Mouse (Mus musculus) lung, embryonic 16.5 days (tissue): ENCODE data around the gene Mme. TPM values are rescaled to one million over a fixed set of nuclear protein-coding genes. Genes with fewer than 3 reads are reported as not detected.

Source experiments
- ATAC-seq: fragments of 200-750 bp; cut with Nextera tagmentation; 2 replicates; pipeline ENCODE4 v1.8.0; 2017; ENCODE audit warnings: low read depth, mild to moderate bottlenecking, moderate library complexity
- H3K27ac ChIP-seq: fragments of 300-500 bp; sonication (generic); 2 replicates; pipeline ENCODE4 v1.5.1; 2014; ENCODE audit warnings: mild to moderate bottlenecking, control low read depth, low read length
- H3K27me3 ChIP-seq: fragments of 300-500 bp; sonication (generic); 2 replicates; pipeline ENCODE4 v1.6.1; 2014; ENCODE audit warnings: low read depth, low read length, mixed read lengths; ENCODE audit not compliant: control insufficient read depth, insufficient read depth
- H3K36me3 ChIP-seq: fragments of 300-500 bp; sonication (generic); 2 replicates; pipeline ENCODE4 v1.6.1; 2014; ENCODE audit warnings: low read length; ENCODE audit not compliant: control insufficient read depth, insufficient read depth
- H3K4me1 ChIP-seq: fragments of 300-500 bp; sonication (generic); replicated peaks from 2 replicates; pipeline ENCODE4 v1.6.1; 2014; ENCODE audit warnings: low read length, mixed read lengths; ENCODE audit not compliant: control insufficient read depth, insufficient read depth
- H3K4me2 ChIP-seq: fragments of 300-500 bp; sonication (generic); 2 replicates; pipeline ENCODE4 v1.6.1; 2014; ENCODE audit warnings: low read depth, low read length, control low read depth
- H3K4me3 ChIP-seq: fragments of 300-500 bp; sonication (generic); 2 replicates; pipeline ENCODE4 v1.5.1; 2014; ENCODE audit warnings: mild to moderate bottlenecking, low read length, control low read depth
- H3K9ac ChIP-seq: fragments of 300-500 bp; sonication (generic); 2 replicates; pipeline ENCODE4 v1.6.1; 2014; ENCODE audit warnings: low read length, control low read depth
- H3K9me3 ChIP-seq: fragments of 300-500 bp; sonication (generic); 2 replicates; pipeline ENCODE4 v1.6.1; 2016; ENCODE audit warnings: low read length; ENCODE audit not compliant: control insufficient read depth
- WGBS: fragments of 180-500 bp; shearing (Covaris S2); extraction: QIAGEN DNeasy Blood & Tissue Kit; methylation state at CpG from one replicate; pipeline ENCODE4 v1.1.7; 2014; 5-methylcytosine and 5-hydroxymethylcytosine counted together
- polyA plus RNA-seq: library from polyadenylated mRNA; unstranded; fragments of >200 nt; fragmentation: Nextera tagmentation; extraction: Ambion mirVana; gene quantifications from 2 replicates; pipeline ENCODE4 v1.2.1, GENCODE M21; 2015

The Mme gene
- polyA plus RNA-seq, 1 experiment from 2014 or later, result 7.3 TPM

GRCm38 (mm10) chr3:63390774-63391173 is 149.4 kb downstream of the Mme start:
- Histone ChIP-seq H3K27me3 (no peaks in the 10 kb centered on the region), H3K4me3 (no peak overlapping the region), H3K9me3 (no peaks in the 10 kb centered on the region), H3K4me1 (no peaks in the 10 kb centered on the region), H3K27ac (no peak overlapping the region), H3K9ac (no peak overlapping the region), H3K36me3 (no peaks in the 10 kb centered on the region), H3K4me2 (no peak overlapping the region)
- WGBS, result 46% methylated on average over 2 of the region's 2 CpGs
- ATAC-seq, result peak; percentile 55; the same call in 1 of the 2 replicates

GRCm38 (mm10) chr3:63391348-63391747 is 150.0 kb downstream of the Mme start:
- peak; percentile 93 for ATAC-seq
- Histone ChIP-seq H3K9me3 (no peaks in the 10 kb centered on the region), H3K27me3 (no peaks in the 10 kb centered on the region), H3K27ac (no peak overlapping the region), H3K4me2 (no peak overlapping the region), H3K36me3 (no peaks in the 10 kb centered on the region), H3K4me1 (no peaks in the 10 kb centered on the region), H3K4me3 (no peak overlapping the region), H3K9ac (no peak overlapping the region)
- WGBS, result 41% methylated on average over 2 of the region's 2 CpGs

- Histone ChIP-seq H3K27me3 (no peaks in the 10 kb centered on the region), H3K9ac (no peak overlapping the region), H3K4me1 (no peaks in the 10 kb centered on the region), H3K4me2 (no peak overlapping the region), H3K4me3 (no peak overlapping the region), H3K36me3 (no peaks in the 10 kb centered on the region), H3K9me3 (no peaks in the 10 kb centered on the region), H3K27ac (peak overlapping the region; percentile 43)
- peak; percentile 79 for ATAC-seq
- WGBS, result 56% methylated on average over 4 of the region's 4 CpGs
These were observed 153.1 kb downstream of the Mme start for GRCm38 (mm10) chr3:63394424-63394941.

GRCm38 (mm10) chr3:63398171-63398570 is 156.8 kb downstream of the Mme start:
- ATAC-seq, result no peak
- Histone ChIP-seq H3K9ac (no peak overlapping the region), H3K4me2 (no peak overlapping the region), H3K27ac (no peak overlapping the region), H3K4me1 (no peaks in the 10 kb centered on the region), H3K27me3 (no peaks in the 10 kb centered on the region), H3K36me3 (no peaks in the 10 kb centered on the region), H3K9me3 (no peaks in the 10 kb centered on the region), H3K4me3 (no peak overlapping the region)
- WGBS, result 39% methylated on average over 4 of the region's 4 CpGs

GRCm38 (mm10) chr3:63406438-63406837 is 165.1 kb downstream of the Mme start:
- no peak overlapping the region for H3K4me3 ChIP-seq
- 62% methylated on average over 3 of the region's 3 CpGs for WGBS
- no peaks in the 10 kb centered on the region for H3K9me3 ChIP-seq
- H3K27me3 ChIP-seq, result no peaks in the 10 kb centered on the region
- no peak overlapping the region for H3K4me2 ChIP-seq
- H3K36me3 ChIP-seq, result no peaks in the 10 kb centered on the region
- peak; percentile 88 for ATAC-seq
- H3K4me1 ChIP-seq, result no peaks in the 10 kb centered on the region
- H3K27ac ChIP-seq, result no peak overlapping the region
- no peak overlapping the region for H3K9ac ChIP-seq

GRCm38 (mm10) chr3:63411006-63411405 is 169.7 kb downstream of the Mme start:
- H3K27me3 ChIP-seq, result no peaks in the 10 kb centered on the region

GRCm38 (mm10) chr3:63412220-63412937 is 171.0 kb downstream of the Mme start:
- Histone ChIP-seq H3K36me3 (no peaks in the 10 kb centered on the region), H3K27ac (no peak overlapping the region), H3K27me3 (no peaks in the 10 kb centered on the region), H3K4me3 (no peak overlapping the region), H3K4me2 (no peak overlapping the region), H3K9me3 (no peaks in the 10 kb centered on the region), H3K4me1 (no peaks in the 10 kb centered on the region), H3K9ac (no peak overlapping the region)
- peak; percentile 75; the same call in 1 of the 2 replicates for ATAC-seq
- WGBS, result 48% methylated on average over 6 of the region's 6 CpGs

More at GRCm38 (mm10) chr3:63411006-63411405, 169.7 kb downstream of the Mme start:
- ATAC-seq, result no peak
- Histone ChIP-seq H3K4me3 (no peak overlapping the region), H3K4me2 (no peak overlapping the region), H3K27ac (no peak overlapping the region), H3K9me3 (no peaks in the 10 kb centered on the region), H3K36me3 (no peaks in the 10 kb centered on the region), H3K4me1 (no peaks in the 10 kb centered on the region), H3K9ac (no peak overlapping the region)
- WGBS, result 88% methylated on average over 4 of the region's 4 CpGs

- no peaks in the 10 kb centered on the region for H3K36me3 ChIP-seq
- 45% methylated on average over 6 of the region's 6 CpGs for WGBS
- peak overlapping the region; percentile 21; the same call in 1 of the 2 replicates for H3K27ac ChIP-seq
- H3K9me3 ChIP-seq, result no peaks in the 10 kb centered on the region
- no peaks in the 10 kb centered on the region for H3K27me3 ChIP-seq
- no peak for ATAC-seq
- no peak overlapping the region for H3K4me3 ChIP-seq
- H3K4me1 ChIP-seq, result no peaks in the 10 kb centered on the region
- no peak overlapping the region for H3K9ac ChIP-seq
- H3K4me2 ChIP-seq, result no peak overlapping the region
These were observed 171.9 kb downstream of the Mme start for GRCm38 (mm10) chr3:63413046-63413911.

GRCm38 (mm10) chr3:63417284-63417683 is 175.9 kb downstream of the Mme start:
- H3K9me3 ChIP-seq, result no peaks in the 10 kb centered on the region
- no peak for ATAC-seq
- no peaks in the 10 kb centered on the region for H3K4me1 ChIP-seq
- no peak overlapping the region for H3K27ac ChIP-seq
- H3K36me3 ChIP-seq, result no peaks in the 10 kb centered on the region
- H3K4me2 ChIP-seq, result no peak overlapping the region
- H3K27me3 ChIP-seq, result no peaks in the 10 kb centered on the region
- H3K9ac ChIP-seq, result no peak overlapping the region
- H3K4me3 ChIP-seq, result no peak overlapping the region
- 60% methylated on average over 1 of the region's 1 CpGs for WGBS
